Mouse (Mus musculus) thymus, postnatal 36 days (tissue): Measurements from ENCODE around the gene Aptx.

Experiments used
- DNase-seq, 2 experiments: peaks; one replicate each; pipeline ENCODE4 v3.0.0; 2022; ENCODE audit warnings: mixed read lengths in 2 of 2

Gene Aptx

DNA sequence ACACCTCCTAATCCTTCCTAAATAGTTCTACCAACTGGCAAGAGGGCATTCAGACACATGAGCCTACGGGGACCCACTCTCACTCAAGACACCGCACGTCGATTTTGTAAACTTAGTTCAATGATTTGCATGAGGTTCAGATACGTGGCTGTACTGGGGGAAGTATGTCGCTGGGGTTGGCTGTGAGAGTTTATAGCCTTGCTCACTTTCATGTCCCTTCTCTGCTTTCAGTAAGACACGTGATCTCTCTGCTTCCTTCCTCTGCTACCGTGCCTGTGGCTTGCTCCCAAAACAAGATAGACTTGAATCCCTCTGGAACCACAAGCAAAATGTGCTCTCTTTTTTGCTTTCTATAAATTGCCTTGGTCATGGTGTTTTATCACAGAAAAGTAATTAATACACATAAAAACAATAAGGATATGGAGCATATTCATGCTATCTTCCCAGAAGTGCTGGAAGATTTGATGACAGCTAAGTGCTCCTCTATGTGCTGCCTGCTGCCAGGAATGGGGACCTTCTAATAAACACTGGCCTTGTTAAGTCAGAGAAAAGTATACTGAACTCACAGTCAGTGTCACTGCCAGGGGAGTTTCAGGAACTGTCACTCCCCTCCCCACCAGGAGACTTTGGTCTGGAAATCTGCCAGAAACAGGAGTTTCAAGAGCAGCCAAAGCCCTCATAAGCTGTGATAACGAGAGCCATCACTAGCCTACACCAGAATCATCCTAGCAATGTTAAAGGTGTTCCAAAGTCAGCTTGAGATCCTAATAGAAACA lies 36.6 kb downstream of the Aptx start:
- no peak for DNase-seq

DNA sequence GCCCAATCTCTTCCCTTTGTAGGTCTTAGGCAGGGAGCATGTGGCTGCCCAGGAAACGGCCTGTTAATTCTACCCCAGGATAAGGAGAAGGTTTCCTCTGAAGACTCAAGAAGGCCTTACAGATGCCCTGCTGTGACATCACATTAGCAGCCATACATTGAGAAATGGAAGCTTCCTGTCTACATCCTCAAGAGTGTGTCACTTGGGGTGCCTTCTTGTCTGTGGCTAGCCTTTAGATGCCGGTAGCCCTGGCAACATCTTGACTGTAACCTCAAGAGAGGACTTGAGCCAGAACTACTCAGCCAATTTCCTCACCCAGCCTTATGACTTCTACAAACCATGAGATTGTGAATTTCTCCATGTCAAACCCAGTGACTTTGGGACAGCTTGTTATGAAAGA lies 51.9 kb downstream of the Aptx start:
- no peak for DNase-seq

DNA sequence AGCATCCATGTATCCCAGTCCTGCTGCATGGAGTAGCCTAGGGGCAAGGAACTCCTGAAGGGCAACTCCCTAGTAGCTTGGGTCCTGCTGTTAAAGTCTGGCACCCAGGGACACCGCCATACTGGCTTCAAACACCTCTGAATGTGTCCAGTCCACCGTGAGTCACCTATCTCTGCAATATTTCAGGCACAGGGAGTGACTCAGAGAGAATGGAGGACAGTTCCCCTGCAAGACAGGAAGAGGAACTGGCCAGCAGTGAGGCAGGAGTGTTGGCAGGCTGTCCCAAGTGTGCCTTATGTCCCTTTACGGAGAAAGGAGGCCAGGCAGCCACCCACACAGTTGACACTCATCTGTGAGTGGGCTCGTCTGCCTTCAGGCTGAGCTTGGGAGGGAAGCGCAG lies 53.9 kb downstream of the Aptx start:
- no peak for DNase-seq

DNA sequence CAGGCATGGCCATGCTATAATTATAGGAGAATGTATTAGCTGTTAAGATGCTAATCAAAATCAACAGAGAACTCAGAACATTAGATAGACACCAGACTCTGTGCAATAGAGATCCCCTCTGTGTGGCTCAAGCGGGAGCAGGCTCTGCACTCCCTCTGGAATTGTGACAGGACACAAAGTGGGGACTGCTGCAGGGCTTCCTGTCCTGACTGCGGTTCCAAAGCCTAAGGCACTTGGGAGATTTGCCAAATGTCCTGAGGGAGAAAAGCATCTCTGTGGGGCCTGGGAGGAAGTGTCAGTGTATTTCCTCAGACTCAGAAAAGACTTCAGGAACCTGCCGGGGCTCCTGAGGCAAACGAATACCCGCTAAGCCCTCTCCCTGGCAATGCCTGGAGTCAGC lies 59.4 kb downstream of the Aptx start:
- no peak for DNase-seq

DNA sequence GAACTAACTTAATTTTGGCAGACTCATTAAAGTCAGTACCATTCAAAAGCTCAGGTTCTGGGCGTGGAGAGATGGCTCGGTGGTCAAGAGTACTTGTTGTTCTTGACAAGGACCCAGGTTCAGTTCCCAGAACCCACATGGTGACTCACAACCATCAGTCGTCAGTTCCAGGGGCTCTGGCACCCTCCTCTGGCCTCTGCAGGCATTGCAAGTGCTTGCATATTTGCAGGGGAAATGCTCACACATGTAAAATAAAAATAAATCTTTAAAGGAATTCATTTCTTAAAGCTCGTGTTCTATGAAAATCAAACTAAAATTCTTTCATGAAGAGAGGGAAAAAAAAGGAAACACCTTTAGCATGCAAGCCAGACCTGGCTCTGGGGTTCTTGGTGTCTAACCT lies 62.0 kb downstream of the Aptx start:
- DNase-seq: no peak
